Comparison of ENCODE assay signal across 28 mouse cellular contexts in the genomic region with DNA sequence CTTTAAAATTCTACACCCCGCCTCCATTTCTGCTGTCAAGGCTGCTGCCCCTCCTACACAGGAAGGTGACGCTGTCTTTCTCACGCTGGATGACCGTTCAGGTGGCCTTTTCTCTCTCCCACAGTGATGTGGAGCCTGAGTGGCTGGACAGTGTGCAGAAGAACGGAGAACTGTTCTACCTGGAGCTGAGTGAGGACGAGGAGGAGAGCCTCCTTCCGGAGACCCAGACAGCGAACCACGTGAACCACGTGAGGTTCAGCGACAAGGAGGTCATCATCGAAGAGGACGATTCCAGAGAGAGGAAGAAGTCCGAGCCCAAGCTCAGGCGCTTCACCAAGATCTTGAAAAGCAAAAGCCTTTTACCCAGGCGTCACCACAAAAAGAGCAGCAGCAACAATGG. TPM values are rescaled to one million over a fixed set of nuclear protein-coding genes. Genes with fewer than 3 reads are reported as not detected.
DNase-seq lines count a peak whose midpoint lies in the region; ATAC-seq and TF ChIP-seq lines count a peak whose summit lies in the region.
"Had no signal": no experiment of that assay in that cellular context is flagged by ENCODE, and none has a peak within 500 bp of the region (broad histone marks: within the 10 kb centered on the region; RNA-seq: fewer than 3 reads in every experiment).

No protein-coding gene starts in this region.

- no peak overlapping the region for H3K27ac ChIP-seq in heart, adult 2 months
- peak overlapping the region; percentile 76 for H3K27ac ChIP-seq in MEL (ENCODE audit: control insufficient read depth, low read depth, low read length)
- no peak overlapping the region for H3K27ac ChIP-seq in small intestine, adult 2 months (ENCODE audit: insufficient read depth, low read depth, low read length)
- H3K27ac ChIP-seq in forebrain, embryonic 16.5 days (ENCODE audit: low read length): no peak overlapping the region
- H3K27ac ChIP-seq: embryonic facial prominence, embryonic 13.5 days; embryonic facial prominence, embryonic 15.5 days; forebrain, embryonic 12.5 days had no signal

- 93% methylated on average over 16 of the region's 16 CpGs for WGBS in heart, adult 2 months
- 93% methylated on average over 16 of the region's 16 CpGs for WGBS in small intestine, adult 2 months
- WGBS in forebrain, embryonic 16.5 days: 92% methylated on average over 16 of the region's 16 CpGs

- H3K36me3 ChIP-seq in heart, adult 2 months (ENCODE audit: control insufficient read depth, insufficient read depth, low read length): no peaks in the 10 kb centered on the region
- peaks cover 0 to 9% of the 10 kb centered on the region in 2 experiments; a peak in 2 of 4 replicates for H3K36me3 ChIP-seq in MEL (ENCODE audit: control insufficient read depth in 1 of 2, insufficient read depth in 2 of 2, low read length in 2 of 2)
- no peaks in the 10 kb centered on the region for H3K36me3 ChIP-seq in small intestine, adult 2 months (ENCODE audit: control insufficient read depth, insufficient read depth, low read length)
- no peaks in the 10 kb centered on the region for H3K36me3 ChIP-seq in forebrain, embryonic 16.5 days (ENCODE audit: control insufficient read depth, insufficient read depth)
- H3K36me3 ChIP-seq: embryonic facial prominence, embryonic 15.5 days had no signal

- TF ChIP-seq POLR2A in heart, adult 2 months (IDR thresholded peaks at IDR 0.05; ENCODE audit: insufficient read depth, low read depth, low read length): no peak
- TF ChIP-seq POLR2A in MEL (IDR thresholded peaks at IDR 0.05; ENCODE audit: control insufficient read depth in 1 of 2, insufficient read depth in 1 of 2, low read depth in 1 of 2, low read length in 2 of 2, poor library complexity in 1 of 2): peak in 1 of 2 experiments; percentile 60; a peak in 1 of 4 replicates
- no peak for TF ChIP-seq POLR2A in small intestine, adult 2 months (IDR thresholded peaks at IDR 0.05; ENCODE audit: low read depth, low read length)

- DNase-seq in heart, adult 11 months: peak; percentile 76
- DNase-seq in heart, adult 2 months: no peak
- peak; percentile 79 for DNase-seq in MEL (ENCODE audit: low read depth, low spot score)
- DNase-seq: adrenal gland, adult 8-10 months; B cell, adult 2 months; cerebellum, adult 18-20 months; cerebellum, adult 8-10 months; cerebellum, adult 9-11 months; cerebellum, postnatal 36 days; embryo, embryonic 11 days; forebrain, postnatal 0 days had no signal

- no peak for TF ChIP-seq EP300 in heart, adult 2 months (IDR thresholded peaks at IDR 0.05; ENCODE audit: insufficient read depth, low read depth, low read length)
- TF ChIP-seq EP300 in MEL (IDR thresholded peaks at IDR 0.05; ENCODE audit: low read depth in 1 of 2, low read length in 2 of 2): no peak

- no peak for TF ChIP-seq CTCF in heart, adult 2 months (IDR thresholded peaks at IDR 0.05)
- TF ChIP-seq CTCF in MEL (IDR thresholded peaks at IDR 0.05 in 2 of 3, conservative IDR thresholded peaks at IDR 0.05 in 1 of 3; ENCODE audit: control insufficient read depth in 1 of 3, insufficient read depth in 1 of 3, low read depth in 2 of 3, low read length in 3 of 3, poor library complexity in 1 of 3, severe bottlenecking in 1 of 3): no peak
- no peak for TF ChIP-seq CTCF in small intestine, adult 2 months (IDR thresholded peaks at IDR 0.05; ENCODE audit: extremely low read depth, insufficient read length, insufficient replicate concordance, low read depth, low read length)

- no peaks in the 10 kb centered on the region for H3K9me3 ChIP-seq in MEL (replicated peaks; ENCODE audit: insufficient read depth, low read length)
- H3K9me3 ChIP-seq in forebrain, embryonic 16.5 days (ENCODE audit: control insufficient read depth, low read length): no peaks in the 10 kb centered on the region
- H3K9me3 ChIP-seq: embryonic facial prominence, embryonic 13.5 days; embryonic facial prominence, embryonic 15.5 days; forebrain, embryonic 10.5 days; forebrain, embryonic 12.5 days; G1E had no signal

- H3K9ac ChIP-seq in heart, adult 2 months (ENCODE audit: low read depth, low read length): no peak overlapping the region
- H3K9ac ChIP-seq in MEL (ENCODE audit: control insufficient read depth, low read depth, low read length, poor library complexity, severe bottlenecking): peak overlapping the region; percentile 77
- H3K9ac ChIP-seq in forebrain, embryonic 16.5 days (replicated peaks; ENCODE audit: low read depth, low read length): no peak overlapping the region
- H3K9ac ChIP-seq: embryonic facial prominence, embryonic 13.5 days; embryonic facial prominence, embryonic 15.5 days; forebrain, embryonic 12.5 days; forebrain, postnatal 0 days had no signal

- intact Hi-C loops in heart, adult 2 months (cut with DNase I): no loop called here

- H3K4me1 ChIP-seq in heart, adult 2 months (ENCODE audit: control insufficient read depth, insufficient read depth, low read length): peaks cover 3% of the 10 kb centered on the region; the same call in 1 of the 2 replicates
- peaks cover 0 to 18% of the 10 kb centered on the region in 2 experiments; a peak in 2 of 4 replicates for H3K4me1 ChIP-seq in MEL (ENCODE audit: control insufficient read depth in 1 of 2, insufficient read depth in 2 of 2, low read length in 2 of 2)
- H3K4me1 ChIP-seq in small intestine, adult 2 months (ENCODE audit: control insufficient read depth, insufficient read depth, insufficient read length, low read length): no peaks in the 10 kb centered on the region
- no peaks in the 10 kb centered on the region for H3K4me1 ChIP-seq in forebrain, embryonic 16.5 days (replicated peaks; ENCODE audit: control insufficient read depth, insufficient read depth, low read length)
- H3K4me1 ChIP-seq: forebrain, embryonic 10.5 days; forebrain, embryonic 12.5 days had no signal

- H3K4me3 ChIP-seq in heart, adult 2 months: no peak overlapping the region
- H3K4me3 ChIP-seq in MEL (ENCODE audit: control insufficient read depth in 1 of 2, insufficient read depth in 1 of 2, low read depth in 2 of 2, low read length in 2 of 2): peak overlapping the region; percentile 84
- H3K4me3 ChIP-seq in small intestine, adult 2 months (ENCODE audit: low read depth, low read length): peak overlapping the region; percentile 22
- H3K4me3 ChIP-seq in forebrain, embryonic 16.5 days (replicated peaks; ENCODE audit: low read length): no peak overlapping the region
- H3K4me3 ChIP-seq: embryonic facial prominence, embryonic 13.5 days; embryonic facial prominence, embryonic 15.5 days; erythroblast, embryonic 14.5 days; forebrain, embryonic 10.5 days; forebrain, embryonic 12.5 days had no signal

- TF ChIP-seq RAD21 in MEL (IDR thresholded peaks at IDR 0.05; ENCODE audit: low read depth, low read length): no peak

- no peak overlapping the region for H3K4me2 ChIP-seq in forebrain, embryonic 16.5 days (ENCODE audit: low read length)
- H3K4me2 ChIP-seq: embryonic facial prominence, embryonic 13.5 days; embryonic facial prominence, embryonic 15.5 days; forebrain, embryonic 12.5 days had no signal

- H3K79me2 ChIP-seq in heart, adult 2 months (replicated peaks; ENCODE audit: control insufficient read depth, insufficient read depth, low read length): no peaks in the 10 kb centered on the region
- H3K79me2 ChIP-seq in MEL (ENCODE audit: control insufficient read depth, insufficient read depth, low read length, poor library complexity): peaks cover 26% of the 10 kb centered on the region

- no peak for ATAC-seq in forebrain, embryonic 16.5 days
- ATAC-seq: forebrain, embryonic 14.5 days; forebrain, postnatal 0 days; Patski had no signal

- H3K27me3 ChIP-seq in heart, adult 2 months (ENCODE audit: control insufficient read depth, insufficient read depth, low read length): no peaks in the 10 kb centered on the region
- no peaks in the 10 kb centered on the region for H3K27me3 ChIP-seq in MEL (ENCODE audit: control insufficient read depth in 1 of 2, insufficient read depth in 2 of 2, low read length in 2 of 2)
- no peaks in the 10 kb centered on the region for H3K27me3 ChIP-seq in small intestine, adult 2 months (ENCODE audit: control insufficient read depth, insufficient read depth, low read length)
- H3K27me3 ChIP-seq in forebrain, embryonic 16.5 days (replicated peaks; ENCODE audit: control insufficient read depth, insufficient read depth, low read length): no peaks in the 10 kb centered on the region
- H3K27me3 ChIP-seq: CH12.LX; embryonic facial prominence, embryonic 13.5 days; embryonic facial prominence, embryonic 15.5 days; forebrain, embryonic 12.5 days; Patski had no signal

TF ChIP-seq in MEL, 35 proteins besides CTCF, POLR2A, EP300 and RAD21 (continues in another document):
- TF ChIP-seq NELFE (IDR thresholded peaks at IDR 0.05; ENCODE audit: low read depth, low read length) (peak; percentile 59), HCFC1 (IDR thresholded peaks at IDR 0.05; ENCODE audit: low read depth, low read length) (peak; percentile 49; the same call in 1 of the 2 replicates), GABPA (IDR thresholded peaks at IDR 0.05; ENCODE audit: low read depth, low read length) (no peak), UBTF (IDR thresholded peaks at IDR 0.05; ENCODE audit: borderline replicate concordance, insufficient read depth, low read depth, low read length) (no peak), SIN3A (IDR thresholded peaks at IDR 0.05; ENCODE audit: low read length) (peak; percentile 87), GATA1 (IDR thresholded peaks at IDR 0.05; ENCODE audit: low read depth, low read length) (no peak), TBP (IDR thresholded peaks at IDR 0.05; ENCODE audit: low read depth, low read length) (0 out of 2 replicates have a peak, but pooled peaks have one; percentile 6), MYC (IDR thresholded peaks at IDR 0.05; ENCODE audit: low read depth, low read length) (peak; percentile 79; the same call in 1 of the 2 replicates), MXI1 (IDR thresholded peaks at IDR 0.05; ENCODE audit: low read depth, low read length) (peak; percentile 94), ZC3H11A (IDR thresholded peaks at IDR 0.05; ENCODE audit: low read depth, low read length) (no peak), USF2 (IDR thresholded peaks at IDR 0.05; ENCODE audit: borderline replicate concordance in 1 of 2, insufficient read depth in 1 of 2, low read depth in 1 of 2, low read length in 2 of 2) (0 out of 4 replicates have a peak, but pooled peaks of 1 of the 2 experiments have one; percentile 21), USF1 (IDR thresholded peaks at IDR 0.05; ENCODE audit: low read depth, low read length) (peak; percentile 83), BHLHE40 (IDR thresholded peaks at IDR 0.05; ENCODE audit: borderline replicate concordance, low read depth, low read length) (peak; percentile 21; the same call in 1 of the 2 replicates)

RNA-seq across cellular contexts. Expression of gene Slc25a31, which starts 55.1 kb away (rescaled TPM):
- total RNA-seq in heart, adult 2 months (2021): under 1 TPM; 0.16 to 0.29 TPM
- 0.18 and 0.37 TPM in 2 replicates for polyA plus RNA-seq in heart, adult 2 months (2012; rRNA removed)
- not detected in 2 replicates for total RNA-seq in MEL (2012; rRNA removed)
- polyA plus RNA-seq in MEL (2012; ENCODE audit: insufficient read depth in 1 of 2, insufficient read length in 2 of 2, low read depth in 1 of 2, low replicate concordance in 2 of 2, missing spikeins in 1 of 2): not detected
- polyA plus RNA-seq in small intestine, adult 2 months (2012; rRNA removed): 0.05 TPM in 1 of 2 replicates, not detected in the other
- 0.13 TPM in 1 of 2 replicates, not detected in the other for polyA plus RNA-seq in forebrain, embryonic 16.5 days (2015; fragmentation: Nextera tagmentation; extraction: Ambion mirVana)
- total RNA-seq: adrenal gland, adult 18-20 months; adrenal gland, postnatal 14 days; adrenal gland, postnatal 36 days; CH12.LX; common myeloid progenitor, adult 5-6 weeks had no signal
- polyA plus RNA-seq: activated CD4-positive, CD25-positive, alpha-beta regulatory T cell, adult 4 months; CD4-positive, CD25-positive, alpha-beta regulatory T cell, adult 4 months; erythroblast, embryonic 14.5 days; G1E; Patski had no signal

Comparison
In these comparisons a context has a peak if more than half of its experiments do, and no peak if none do; other contexts are left out.
1. DNase-seq: peak in heart, adult 11 months (single experiment) and MEL (single experiment); none in heart, adult 2 months (0 of 2).
2. H3K4me3 ChIP-seq: peak in MEL (2 of 2) and small intestine, adult 2 months (single experiment); none in heart, adult 2 months (single experiment) and forebrain, embryonic 16.5 days (single experiment).